Mouse (Mus musculus) cerebellum, adult 2 months (tissue): ENCODE data around the gene Tmem184b.

Experiments used
- CTCF ChIP-seq: fragments of 200-500 bp; IDR thresholded peaks from 2 replicates; pipeline ENCODE4 v1.5.1; 2011; ENCODE audit warnings: low read depth, mild to moderate bottlenecking, control low read depth, low read length, moderate library complexity, borderline replicate concordance; ENCODE audit not compliant: insufficient read depth
- POLR2A ChIP-seq: fragments of 200-500 bp; IDR thresholded peaks from 2 replicates; pipeline ENCODE4 v1.6.1; 2011; ENCODE audit warnings: low read length, control low read depth, borderline replicate concordance; ENCODE audit not compliant: insufficient read depth

- no peak for TF ChIP-seq CTCF
- TF ChIP-seq POLR2A: no peak
These were observed 10.8 kb downstream of the Tmem184b start for GRCm38 (mm10) chr15:79392527-79392926.
